Mouse (Mus musculus): Measurements from ENCODE around the gene Hist1h2bh. TPM values are rescaled to one million over a fixed set of nuclear protein-coding genes. Genes with fewer than 3 reads are reported as not detected.
"Not testable (repeated sequence)": the region's sequence is repeated elsewhere in the genome, so short reads cannot be mapped to it uniquely, and the experiment has no call there.

Gene Hist1h2bh
- polyA plus RNA-seq, 1 experiment from 2014 or later, result 0.37 TPM

- Histone ChIP-seq H3K4me3 (peak within 1 kb of the TSS; percentile 53), H3K9me3 (no peaks in the 10 kb centered on the region), H3K9ac (replicated peaks) (peak within 1 kb of the TSS; percentile 61), H3K27ac (replicated peaks) (peak within 1 kb of the TSS; percentile 97), H3K4me2 (replicated peaks) (peak within 1 kb of the TSS; percentile 79), H3K36me3 (no peaks in the 10 kb centered on the region), H3K27me3 (no peaks in the 10 kb centered on the region), H3K4me1 (peaks cover 53% of the 10 kb centered on the region)
- ATAC-seq (replicated peaks), result peak; percentile 93
- under 1% methylated on average over 43 of the region's 43 CpGs for WGBS
Observed at GRCm38 (mm10) chr13:23581408-23582218, 38.4 kb upstream of the Hist1h2bh start, which contains the start of gene Hist1h4d. Gene Hist1h4d (plus strand): TSS chr13:23581598.

GRCm38 (mm10) chr13:23577835-23578234, 34.6 kb upstream of the Hist1h2bh start:
- H3K36me3 ChIP-seq, result no peaks in the 10 kb centered on the region
- H3K9ac ChIP-seq (replicated peaks), result no peak overlapping the region
- no peak for ATAC-seq (replicated peaks)
- H3K27me3 ChIP-seq, result no peaks in the 10 kb centered on the region
- WGBS, result 93% methylated on average over 1 of the region's 1 CpGs
- peaks cover 40% of the 10 kb centered on the region for H3K4me1 ChIP-seq
- H3K27ac ChIP-seq (replicated peaks), result no peak overlapping the region
- no peaks in the 10 kb centered on the region for H3K9me3 ChIP-seq
- no peak overlapping the region for H3K4me2 ChIP-seq (replicated peaks)
- H3K4me3 ChIP-seq, result no peak overlapping the region

DNA sequence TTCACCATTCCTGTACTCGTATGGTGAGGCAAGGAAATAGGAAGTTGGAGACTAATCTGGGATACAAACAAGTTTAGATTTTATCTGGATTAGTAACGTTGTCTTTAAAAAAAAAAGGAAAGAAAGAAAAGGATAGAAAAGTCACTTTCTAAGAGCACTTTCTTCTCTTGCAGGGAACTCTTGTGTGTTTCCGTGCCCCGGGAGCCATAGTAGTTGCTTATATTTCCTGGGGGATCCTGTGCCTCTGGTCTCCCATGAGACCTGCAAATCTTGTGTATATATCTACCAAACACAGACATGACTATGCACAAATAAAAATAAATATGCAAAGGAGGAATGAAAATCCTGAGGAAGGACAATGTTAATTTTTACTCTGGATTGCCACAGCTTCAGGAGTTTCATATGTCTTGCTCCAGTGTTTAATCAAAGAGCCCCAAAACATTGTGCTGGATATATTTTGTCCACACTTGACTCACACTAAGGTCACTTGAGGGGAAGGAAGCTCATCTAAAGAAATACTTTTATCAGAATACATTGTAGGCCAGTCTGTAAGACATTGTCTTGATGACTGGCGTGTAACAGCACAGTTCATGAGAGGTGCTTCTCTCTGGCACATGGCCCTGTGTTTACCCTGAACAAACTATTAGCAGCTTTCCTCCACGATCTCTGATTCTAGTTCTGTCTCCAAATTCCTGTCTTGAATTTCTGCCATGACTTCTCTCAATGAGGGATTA, 33.9 kb upstream of the Hist1h2bh start:
- Histone ChIP-seq H3K27me3 (no peaks in the 10 kb centered on the region), H3K27ac (replicated peaks) (peak overlapping the region; percentile 97), H3K4me2 (replicated peaks) (peak overlapping the region; percentile 72), H3K9me3 (no peaks in the 10 kb centered on the region), H3K4me3 (peak overlapping the region; percentile 47), H3K9ac (replicated peaks) (peak overlapping the region; percentile 74), H3K36me3 (no peaks in the 10 kb centered on the region), H3K4me1 (peaks cover 40% of the 10 kb centered on the region)
- 32% methylated on average over 6 of the region's 6 CpGs for whole genome bisulfite sequencing
- ATAC-seq (replicated peaks), result no peak

DNA sequence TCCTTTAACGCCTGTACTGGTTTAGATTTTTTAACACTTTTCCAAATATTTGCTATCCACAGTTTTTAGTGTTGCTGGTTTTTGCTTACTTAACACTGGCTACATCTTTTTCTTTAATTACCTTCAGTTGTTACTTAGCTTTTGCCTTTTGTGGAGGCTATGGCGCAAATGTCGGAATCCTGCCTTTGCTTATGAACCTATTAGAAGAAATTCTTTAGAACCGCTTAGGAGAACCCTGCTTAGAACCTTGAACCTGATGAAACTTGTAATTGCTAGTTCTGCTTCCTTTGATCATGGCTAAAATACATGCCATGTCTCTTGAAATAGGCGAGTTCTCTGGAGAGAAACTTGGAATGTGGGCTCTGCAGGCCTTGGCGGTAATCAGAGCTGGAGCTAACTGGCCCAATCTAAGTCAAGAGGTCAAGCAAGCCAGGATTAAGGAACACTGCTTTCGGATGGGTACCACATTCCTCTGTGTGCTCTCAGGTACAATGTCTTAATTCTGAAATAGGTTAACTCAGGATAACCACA, 33.2 kb upstream of the Hist1h2bh start:
- Histone ChIP-seq H3K9me3 (no peaks in the 10 kb centered on the region), H3K4me2 (replicated peaks) (peak overlapping the region; percentile 72), H3K27me3 (no peaks in the 10 kb centered on the region), H3K27ac (replicated peaks) (peak overlapping the region; percentile 97), H3K4me3 (peak overlapping the region; percentile 47), H3K4me1 (peaks cover 37% of the 10 kb centered on the region), H3K9ac (replicated peaks) (peak overlapping the region; percentile 74), H3K36me3 (no peaks in the 10 kb centered on the region)
- ATAC-seq (replicated peaks), result no peak
- WGBS, result 2% methylated on average over 7 of the region's 7 CpGs

DNA sequence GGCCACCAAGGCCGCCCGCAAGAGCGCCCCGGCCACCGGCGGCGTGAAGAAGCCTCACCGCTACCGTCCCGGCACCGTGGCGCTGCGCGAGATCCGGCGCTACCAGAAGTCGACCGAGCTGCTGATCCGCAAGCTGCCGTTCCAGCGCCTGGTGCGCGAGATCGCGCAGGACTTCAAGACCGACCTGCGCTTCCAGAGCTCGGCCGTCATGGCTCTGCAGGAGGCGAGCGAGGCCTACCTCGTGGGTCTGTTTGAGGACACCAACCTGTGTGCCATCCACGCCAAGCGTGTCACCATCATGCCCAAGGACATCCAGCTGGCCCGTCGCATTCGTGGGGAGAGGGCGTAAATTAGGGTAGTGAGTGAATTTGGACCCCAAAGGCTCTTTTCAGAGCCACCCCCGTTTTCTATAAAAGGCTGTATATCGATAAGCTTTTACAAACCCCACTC, 32.7 kb upstream of the Hist1h2bh start:
- H3K27ac ChIP-seq (replicated peaks), result peak overlapping the region; percentile 97
- H3K27me3 ChIP-seq; ATAC-seq (replicated peaks); H3K36me3 ChIP-seq; H3K9me3 ChIP-seq: not testable (repeated sequence)
- peak overlapping the region; percentile 72 for H3K4me2 ChIP-seq (replicated peaks)
- peaks cover 35% of the 10 kb centered on the region for H3K4me1 ChIP-seq
- peak overlapping the region; percentile 74 for H3K9ac ChIP-seq (replicated peaks)
- under 1% methylated on average over 15 of the region's 40 CpGs for WGBS
- peak overlapping the region; percentile 47 for H3K4me3 ChIP-seq

DNA sequence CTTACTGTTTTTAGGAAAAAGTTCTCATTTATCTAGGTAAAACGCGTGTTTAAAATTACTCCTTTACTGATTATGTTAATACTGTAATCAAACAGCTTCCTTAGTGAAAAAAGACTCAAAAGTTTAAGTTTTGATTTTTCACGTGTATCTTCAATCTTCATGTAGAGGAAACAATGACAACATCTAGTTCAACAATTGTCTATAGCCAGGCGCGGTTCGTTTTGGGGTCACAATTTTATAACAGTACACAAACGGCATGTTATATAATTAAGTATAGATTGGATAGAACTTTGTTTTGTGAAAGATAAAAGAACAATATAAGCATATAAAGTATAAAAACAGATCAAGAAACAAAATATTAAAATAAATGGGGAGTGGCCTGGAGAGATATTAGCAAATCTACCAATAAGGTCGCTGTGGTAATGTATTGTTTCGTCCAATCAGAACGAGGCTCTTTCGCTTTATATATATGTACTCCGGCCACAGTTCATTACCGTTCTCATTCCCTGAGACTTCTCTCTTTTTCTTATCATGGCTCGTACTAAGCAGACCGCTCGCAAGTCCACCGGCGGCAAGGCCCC, 32.2 kb upstream of the Hist1h2bh start, which contains the start of gene Hist1h3d:
Gene Hist1h3d (plus strand): TSS at position 493 of the 581 bp plus-strand sequence.
- Histone ChIP-seq H3K4me3 (peak within 1 kb of the TSS; percentile 47), H3K27ac (replicated peaks) (peak within 1 kb of the TSS; percentile 97), H3K27me3 (no peaks in the 10 kb centered on the region), H3K9ac (replicated peaks) (peak within 1 kb of the TSS; percentile 74), H3K9me3 (no peaks in the 10 kb centered on the region), H3K36me3 (no peaks in the 10 kb centered on the region), H3K4me2 (replicated peaks) (peak within 1 kb of the TSS; percentile 72), H3K4me1 (peaks cover 34% of the 10 kb centered on the region)
- WGBS, result under 1% methylated on average over 18 of the region's 18 CpGs
- peak; percentile 61 for ATAC-seq (replicated peaks)

GRCm38 (mm10) chr13:23574546-23575170, 31.5 kb upstream of the Hist1h2bh start:
- Histone ChIP-seq H3K9ac (replicated peaks) (peak overlapping the region; percentile 43; the same call in 1 of the 2 replicates), H3K27ac (replicated peaks) (peak overlapping the region; percentile 97), H3K4me1 (peaks cover 38% of the 10 kb centered on the region), H3K4me3 (peak overlapping the region; percentile 50), H3K4me2 (replicated peaks) (peak overlapping the region; percentile 72)
- H3K9me3 ChIP-seq; H3K36me3 ChIP-seq; ATAC-seq (replicated peaks); H3K27me3 ChIP-seq: not testable (repeated sequence)
- 0% methylated on average over 13 of the region's 39 CpGs for WGBS

DNA sequence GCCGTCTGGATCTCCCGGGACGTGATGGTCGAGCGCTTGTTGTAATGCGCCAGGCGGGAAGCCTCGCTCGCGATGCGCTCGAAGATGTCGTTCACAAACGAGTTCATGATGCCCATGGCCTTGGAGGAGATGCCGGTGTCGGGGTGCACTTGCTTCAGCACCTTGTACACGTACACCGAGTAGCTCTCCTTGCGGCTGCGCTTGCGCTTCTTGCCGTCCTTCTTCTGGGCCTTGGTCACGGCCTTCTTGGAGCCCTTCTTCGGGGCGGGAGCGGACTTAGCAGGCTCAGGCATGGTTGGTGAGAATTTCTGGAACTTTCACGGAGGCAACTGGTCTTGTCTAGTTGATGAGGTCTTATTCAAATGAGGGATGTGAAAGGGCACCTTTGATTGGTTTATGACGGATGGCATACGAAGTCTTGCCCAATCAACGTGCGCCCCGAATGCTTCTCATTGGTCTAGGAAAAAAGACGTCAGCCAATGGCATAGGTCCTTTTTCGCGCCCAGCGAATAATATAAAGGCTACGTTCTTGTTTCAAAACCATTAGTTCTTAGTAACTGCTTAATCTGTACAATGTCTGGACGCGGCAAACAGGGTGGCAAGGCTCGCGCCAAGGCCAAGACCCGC, 30.8 kb upstream of the Hist1h2bh start, which contains the start of the genes Hist1h2bf and Hist1h2ad:
Gene Hist1h2bf (minus strand): TSS at position 299 of the 627 bp plus-strand sequence.
Gene Hist1h2ad (plus strand): TSS at position 484 of the 627 bp plus-strand sequence.
- ATAC-seq (replicated peaks), result peak; percentile 93
- H3K27ac ChIP-seq (replicated peaks), result peak within 1 kb of the TSS; percentile 97
- not testable (repeated sequence) for H3K36me3 ChIP-seq, H3K27me3 ChIP-seq, H3K9me3 ChIP-seq
- H3K9ac ChIP-seq (replicated peaks), result peak within 1 kb of the TSS; percentile 69
- H3K4me2 ChIP-seq (replicated peaks), result peak within 1 kb of the TSS; percentile 72
- H3K4me1 ChIP-seq, result peaks cover 38% of the 10 kb centered on the region
- peak within 1 kb of the TSS; percentile 50 for H3K4me3 ChIP-seq
- under 1% methylated on average over 40 of the region's 42 CpGs for WGBS

- H3K27me3 ChIP-seq; H3K9me3 ChIP-seq; ATAC-seq (replicated peaks); H3K36me3 ChIP-seq: not testable (repeated sequence)
- H3K4me2 ChIP-seq (replicated peaks), result peak overlapping the region; percentile 64
- 6% methylated on average over 20 of the region's 20 CpGs for WGBS
- peak overlapping the region; percentile 97 for H3K27ac ChIP-seq (replicated peaks)
- peak overlapping the region; percentile 50 for H3K4me3 ChIP-seq
- H3K4me1 ChIP-seq, result peaks cover 38% of the 10 kb centered on the region
- H3K9ac ChIP-seq (replicated peaks), result peak overlapping the region; percentile 69
Observed at GRCm38 (mm10) chr13:23573034-23573897, 30.1 kb upstream of the Hist1h2bh start.

- peak overlapping the region; percentile 69 for H3K9ac ChIP-seq (replicated peaks)
- peak overlapping the region; percentile 64 for H3K4me2 ChIP-seq (replicated peaks)
- ATAC-seq (replicated peaks), result no peak
- H3K27me3 ChIP-seq, result no peaks in the 10 kb centered on the region
- H3K9me3 ChIP-seq, result no peaks in the 10 kb centered on the region
- peak overlapping the region; percentile 97 for H3K27ac ChIP-seq (replicated peaks)
- no peaks in the 10 kb centered on the region for H3K36me3 ChIP-seq
- peaks cover 38% of the 10 kb centered on the region for H3K4me1 ChIP-seq
- 37% methylated on average over 2 of the region's 2 CpGs for WGBS
- peak overlapping the region; percentile 50 for H3K4me3 ChIP-seq
Observed at GRCm38 (mm10) chr13:23572218-23573033, 29.2 kb upstream of the Hist1h2bh start.

All from forebrain, embryonic 15.5 days (tissue).